Mouse (Mus musculus): ENCODE measurements around the gene Mrpl46. TPM values are rescaled to one million over a fixed set of nuclear protein-coding genes. Genes with fewer than 3 reads are reported as not detected.

Gene Mrpl46
- polyA plus RNA-seq, 1 experiment from 2014 or later, result 57.0 TPM

Other genes with a start within 250 kb of the Mrpl46 start
- gene Ntrk3, start 45.5 kb downstream of the Mrpl46 start, polyA plus RNA-seq (2015; fragmentation: Nextera tagmentation; extraction: Ambion mirVana), result 0.97 and 1.1 TPM in 2 replicates
- gene Mrps11, start 412 bp downstream of the Mrpl46 start, polyA plus RNA-seq (2015; fragmentation: Nextera tagmentation; extraction: Ambion mirVana), result 76.1 and 76.3 TPM in 2 replicates
- gene Det1, start 63.7 kb upstream of the Mrpl46 start, polyA plus RNA-seq (2015; fragmentation: Nextera tagmentation; extraction: Ambion mirVana), result 17.9 and 19.1 TPM in 2 replicates
- 35.7 and 36.7 TPM in 2 replicates for gene Aen, start 112.3 kb upstream of the Mrpl46 start, polyA plus RNA-seq (2015; fragmentation: Nextera tagmentation; extraction: Ambion mirVana)
- gene Isg20, start 129.9 kb upstream of the Mrpl46 start, polyA plus RNA-seq (2015; fragmentation: Nextera tagmentation; extraction: Ambion mirVana), result 9.4 and 13.9 TPM in 2 replicates

Measured in lung, embryonic 15.5 days (tissue).